Mouse (Mus musculus) embryonic fibroblast, embryonic 13.5 days (primary cell): ENCODE measurements around the gene Golt1a. TPM values are rescaled to one million over a fixed set of nuclear protein-coding genes. Genes with fewer than 3 reads are reported as not detected.
A peak's percentile ranks its signal among the peaks of the same experiment; 100 is the strongest.

Experiments used
- H3K27ac ChIP-seq: 2 replicates; pipeline ENCODE4 v1.5.1; 2012; ENCODE audit warnings: low read length, control low read depth, inconsistent platforms; ENCODE audit not compliant: insufficient read depth
- H3K4me1 ChIP-seq: 2 replicates; pipeline ENCODE4 v1.6.1; 2011; ENCODE audit warnings: low read length; ENCODE audit not compliant: control insufficient read depth, insufficient read depth
- H3K4me3 ChIP-seq: 2 replicates; pipeline ENCODE4 v1.5.1; 2011; ENCODE audit warnings: mild to moderate bottlenecking, control low read depth, low read length; ENCODE audit not compliant: insufficient read depth
- CTCF ChIP-seq: IDR thresholded peaks from 2 replicates; pipeline ENCODE4 v1.5.1; 2011; ENCODE audit warnings: mild to moderate bottlenecking, control low read depth, low read length, moderate library complexity, borderline replicate concordance; ENCODE audit not compliant: insufficient read depth
- POLR2A ChIP-seq: IDR thresholded peaks from 2 replicates; pipeline ENCODE4 v1.6.1; 2011; ENCODE audit warnings: low read depth, mild to moderate bottlenecking, control low read depth, low read length, moderate library complexity
- polyA plus RNA-seq: library from polyadenylated mRNA; stranded (reverse); fragments of >200 nt; gene quantifications from 2 replicates; pipeline ENCODE4 v1.2.4, GENCODE M21; 2011; ENCODE audit warnings: low read depth; ENCODE audit not compliant: missing spikeins, insufficient read length

Gene Golt1a
- polyA plus RNA-seq, 1 experiment, result not detected

DNA sequence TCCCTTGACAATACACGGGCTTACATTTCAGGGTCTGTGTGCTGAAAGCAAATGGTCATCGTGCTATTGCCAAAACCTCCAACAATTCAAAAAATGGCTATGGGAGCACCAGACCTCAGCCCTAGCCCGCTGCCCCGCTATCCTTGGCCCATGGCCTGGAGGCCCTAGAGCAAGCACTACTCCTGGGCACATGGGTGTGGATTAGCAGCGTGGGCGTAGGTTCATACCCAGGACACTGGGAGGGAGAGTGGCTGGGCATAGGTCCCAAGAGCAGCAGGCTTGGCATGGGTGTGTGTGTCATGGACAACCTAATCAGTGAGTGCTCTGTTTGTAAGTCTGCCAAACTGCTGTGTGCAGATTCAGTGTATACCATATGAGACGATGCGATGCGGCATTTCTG is 13.2 kb upstream of the Golt1a start:
- 0 out of 2 replicates have a peak overlapping the region, but pooled peaks have one; percentile 3 for H3K27ac ChIP-seq
- no peak overlapping the region for H3K4me3 ChIP-seq
- peaks cover 25% of the 10 kb centered on the region for H3K4me1 ChIP-seq
- TF ChIP-seq CTCF (no peak), POLR2A (no peak)

DNA sequence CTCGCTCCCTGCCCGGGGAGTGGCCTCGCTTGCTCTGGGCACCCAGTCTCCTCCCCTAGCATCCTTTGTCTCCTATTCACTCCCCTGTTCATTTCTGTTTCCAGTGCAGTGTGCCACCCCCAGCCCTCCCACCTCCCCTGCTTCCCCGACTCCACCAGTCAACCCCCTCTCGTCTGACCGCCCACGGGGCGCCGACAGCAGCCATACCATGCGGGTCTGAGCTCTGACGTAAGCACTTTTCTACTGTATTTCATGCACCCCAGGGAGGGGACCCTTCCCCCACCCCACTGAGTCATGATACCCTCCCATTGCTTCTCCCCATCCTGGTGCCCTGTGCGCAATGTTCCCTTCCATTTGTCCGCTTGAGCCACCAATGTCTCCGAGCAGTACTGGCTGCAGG is 10.8 kb upstream of the Golt1a start:
- no peak overlapping the region for H3K27ac ChIP-seq
- TF ChIP-seq CTCF, result no peak
- TF ChIP-seq POLR2A, result no peak
- H3K4me3 ChIP-seq, result no peak overlapping the region
- H3K4me1 ChIP-seq, result peaks cover 29% of the 10 kb centered on the region

DNA sequence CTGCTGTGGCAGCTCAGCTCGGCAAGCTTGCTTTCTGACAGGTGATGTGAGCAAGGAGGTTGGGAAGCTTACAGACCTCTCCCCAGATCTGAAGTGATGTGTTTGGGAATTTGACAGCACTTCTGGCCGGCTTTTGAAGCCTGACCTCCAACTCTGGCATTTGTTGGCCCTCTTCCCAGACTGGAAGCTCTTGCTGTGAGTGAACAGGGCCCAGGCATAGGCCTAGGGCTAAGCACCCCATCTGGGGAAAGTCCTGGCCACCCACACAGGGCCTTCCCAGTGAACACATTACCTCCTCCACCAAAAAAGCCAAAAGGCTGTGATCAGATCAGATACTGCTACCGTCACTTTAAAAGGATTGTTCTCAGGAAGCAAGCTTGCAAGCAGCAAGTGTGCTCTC is 7.1 kb upstream of the Golt1a start:
- TF ChIP-seq POLR2A (no peak), CTCF (no peak)
- Histone ChIP-seq H3K27ac (no peak overlapping the region), H3K4me1 (peaks cover 9% of the 10 kb centered on the region; the same call in 1 of the 2 replicates)

DNA sequence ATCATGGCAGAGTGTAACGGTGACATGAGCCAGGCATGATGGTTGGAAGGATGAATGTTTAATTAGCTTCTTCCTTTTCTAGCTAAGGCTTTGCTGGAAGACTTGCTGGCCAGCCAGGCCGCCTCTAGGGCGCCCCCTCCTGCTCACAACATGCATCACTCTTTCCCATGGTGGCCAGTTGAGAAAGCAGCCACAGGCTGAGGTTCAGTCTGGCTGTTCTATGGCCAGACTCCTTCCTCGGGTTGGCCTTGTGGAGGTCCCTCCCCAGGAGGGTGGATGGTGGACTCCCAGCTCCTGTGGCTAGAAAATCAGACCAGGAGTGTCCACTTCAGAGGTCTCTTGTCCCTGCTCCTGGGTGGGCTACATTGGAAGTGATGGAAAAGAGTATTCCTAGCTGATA is 2.8 kb upstream of the Golt1a start:
- H3K4me3 ChIP-seq, result no peak overlapping the region
- peaks cover 4% of the 10 kb centered on the region; the same call in 1 of the 2 replicates for H3K4me1 ChIP-seq
- H3K27ac ChIP-seq, result no peak overlapping the region
- TF ChIP-seq POLR2A, result no peak
- peak; percentile 70 for TF ChIP-seq CTCF

More for the DNA sequence above, 7.1 kb upstream of the Golt1a start:
- no peak overlapping the region for H3K4me3 ChIP-seq

- Histone ChIP-seq H3K4me1 (peaks cover 4% of the 10 kb centered on the region; the same call in 1 of the 2 replicates), H3K4me3 (no peak overlapping the region), H3K27ac (no peak overlapping the region)
- TF ChIP-seq CTCF (no peak), POLR2A (no peak)
Observed at GRCm38 (mm10) chr1:133307318-133307717, 2.3 kb upstream of the Golt1a start.

- no peak for TF ChIP-seq CTCF
- no peak for TF ChIP-seq POLR2A
- no peaks in the 10 kb centered on the region for H3K4me1 ChIP-seq
- H3K4me3 ChIP-seq, result no peak overlapping the region
- H3K27ac ChIP-seq, result no peak overlapping the region
Observed at GRCm38 (mm10) chr1:133311240-133311639, 1.6 kb downstream of the Golt1a start.

GRCm38 (mm10) chr1:133311946-133312345 is 2.3 kb downstream of the Golt1a start:
- no peak for TF ChIP-seq CTCF
- TF ChIP-seq POLR2A, result no peak
- H3K27ac ChIP-seq, result no peak overlapping the region
- no peak overlapping the region for H3K4me3 ChIP-seq
- H3K4me1 ChIP-seq, result no peaks in the 10 kb centered on the region

- TF ChIP-seq POLR2A (no peak), CTCF (peak; percentile 66; the same call in 1 of the 2 replicates)
- H3K4me1 ChIP-seq, result no peaks in the 10 kb centered on the region
- H3K27ac ChIP-seq, result no peak overlapping the region
- no peak overlapping the region for H3K4me3 ChIP-seq
Observed at GRCm38 (mm10) chr1:133314364-133314763, 4.8 kb downstream of the Golt1a start.

GRCm38 (mm10) chr1:133315775-133316174 is 6.2 kb downstream of the Golt1a start:
- Histone ChIP-seq H3K27ac (no peak overlapping the region), H3K4me1 (no peaks in the 10 kb centered on the region), H3K4me3 (no peak overlapping the region)
- TF ChIP-seq POLR2A, result no peak
- no peak for TF ChIP-seq CTCF

DNA sequence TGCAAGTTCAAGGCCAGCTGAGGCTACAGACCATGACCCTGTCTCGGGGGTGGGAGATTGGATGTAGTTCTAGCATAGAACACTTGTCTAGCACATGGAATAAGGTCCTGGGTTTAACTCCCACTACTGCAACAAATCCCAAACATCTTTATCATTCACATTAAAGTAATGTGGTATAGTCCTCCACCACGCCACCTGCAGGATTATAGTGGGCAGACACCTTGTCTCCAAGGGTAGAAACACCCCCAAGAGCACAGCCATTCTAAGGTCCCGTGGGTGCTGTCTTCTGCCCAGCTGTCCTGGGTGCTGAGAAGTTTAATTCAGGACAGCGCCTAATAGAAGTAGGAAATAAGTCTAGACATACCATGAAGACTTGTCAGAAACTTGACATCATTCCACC is 7.0 kb downstream of the Golt1a start:
- TF ChIP-seq CTCF (no peak), POLR2A (no peak)
- Histone ChIP-seq H3K27ac (no peak overlapping the region), H3K4me3 (no peak overlapping the region), H3K4me1 (no peaks in the 10 kb centered on the region)

GRCm38 (mm10) chr1:133317149-133317548 is 7.5 kb downstream of the Golt1a start:
- H3K4me1 ChIP-seq, result no peaks in the 10 kb centered on the region
- no peak overlapping the region for H3K4me3 ChIP-seq
- TF ChIP-seq POLR2A (no peak), CTCF (no peak)
- no peak overlapping the region for H3K27ac ChIP-seq
